Mouse (Mus musculus): Measurements from ENCODE around the gene Dusp2. TPM values are rescaled to one million over a fixed set of nuclear protein-coding genes. Genes with fewer than 3 reads are reported as not detected.
A peak's percentile ranks its signal among the peaks of the same experiment; 100 is the strongest.

Gene Dusp2
- polyA plus RNA-seq, 1 experiment: 116 TPM

DNA sequence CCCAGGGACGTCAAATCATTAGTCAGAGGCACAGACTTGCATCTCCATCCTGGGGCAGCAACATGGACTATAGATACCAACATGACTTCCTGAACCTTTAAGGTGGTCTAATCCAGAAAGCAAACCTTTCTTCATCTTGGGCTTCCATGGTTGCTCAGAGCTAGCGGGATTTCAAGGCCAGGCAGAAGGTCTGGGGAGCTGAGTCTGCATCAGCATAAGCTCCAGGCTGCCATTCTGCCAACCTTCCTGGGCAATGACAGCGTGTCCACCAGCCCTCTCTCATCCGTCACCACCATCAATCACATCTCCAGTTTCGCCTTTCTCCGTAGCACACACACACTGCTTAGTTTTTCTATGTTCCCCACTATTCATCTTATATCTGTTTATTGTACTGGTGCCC is 3.3 kb downstream of the Dusp2 start:
- H3K27ac ChIP-seq (ENCODE audit: insufficient read depth, low read length): peak overlapping the region; percentile 33

GRCm38 (mm10) chr2:127341159-127341558 is 5.2 kb downstream of the Dusp2 start:
- DNase-seq (ENCODE audit: low read depth in 1 of 2, low spot score in 2 of 2): peak in 1 of 2 experiments; percentile 76
- H3K4me1 ChIP-seq (ENCODE audit: control insufficient read depth, insufficient read depth, insufficient read length): peaks cover 14% of the 10 kb centered on the region
- H3K36me3 ChIP-seq (ENCODE audit: control insufficient read depth, insufficient read depth, low read length): peaks cover 21% of the 10 kb centered on the region
- no peaks in the 10 kb centered on the region for H3K27me3 ChIP-seq (ENCODE audit: control insufficient read depth, insufficient read depth, low read length)
- H3K4me3 ChIP-seq (ENCODE audit: extremely low read depth, insufficient read depth, insufficient read length): no peak overlapping the region
- WGBS: 12% methylated on average over 3 of the region's 3 CpGs
- peak; percentile 91; the same call in 1 of the 2 replicates for TF ChIP-seq CTCF (IDR thresholded peaks at IDR 0.05; ENCODE audit: extremely low read depth, insufficient read depth, insufficient read length, insufficient replicate concordance)
- no peak for TF ChIP-seq POLR2A (IDR thresholded peaks at IDR 0.05; ENCODE audit: low read depth, low read length)
- H3K27ac ChIP-seq (ENCODE audit: insufficient read depth, low read length): no peak overlapping the region

More for the DNA sequence above, 3.3 kb downstream of the Dusp2 start:
- H3K27me3 ChIP-seq (ENCODE audit: control insufficient read depth, insufficient read depth, low read length): no peaks in the 10 kb centered on the region
- H3K36me3 ChIP-seq (ENCODE audit: control insufficient read depth, insufficient read depth, low read length): peaks cover 21% of the 10 kb centered on the region
- TF ChIP-seq CTCF (IDR thresholded peaks at IDR 0.05; ENCODE audit: extremely low read depth, insufficient read depth, insufficient read length, insufficient replicate concordance): no peak
- no peak; the same call in 1 of the 2 replicates for TF ChIP-seq POLR2A (IDR thresholded peaks at IDR 0.05; ENCODE audit: low read depth, low read length)
- 65% methylated on average over 6 of the region's 6 CpGs for WGBS
- H3K4me3 ChIP-seq (ENCODE audit: extremely low read depth, insufficient read depth, insufficient read length): no peak overlapping the region
- no peak for DNase-seq (ENCODE audit: low read depth in 1 of 2, low spot score in 2 of 2)
- H3K4me1 ChIP-seq (ENCODE audit: control insufficient read depth, insufficient read depth, insufficient read length): peaks cover 16% of the 10 kb centered on the region

- TF ChIP-seq POLR2A (IDR thresholded peaks at IDR 0.05; ENCODE audit: low read depth, low read length) (no peak), CTCF (IDR thresholded peaks at IDR 0.05; ENCODE audit: extremely low read depth, insufficient read depth, insufficient read length, insufficient replicate concordance) (peak; percentile 25; the same call in 1 of the 2 replicates)
- 50% methylated on average over 1 of the region's 1 CpGs for WGBS
Measured at GRCm38 (mm10) chr2:127346334-127346733, 10.4 kb downstream of the Dusp2 start.

GRCm38 (mm10) chr2:127347147-127347985 is 11.4 kb downstream of the Dusp2 start:
- TF ChIP-seq CTCF (IDR thresholded peaks at IDR 0.05; ENCODE audit: extremely low read depth, insufficient read depth, insufficient read length, insufficient replicate concordance) (no peak), POLR2A (IDR thresholded peaks at IDR 0.05; ENCODE audit: low read depth, low read length) (no peak)

More at GRCm38 (mm10) chr2:127346334-127346733, 10.4 kb downstream of the Dusp2 start:
- no peaks in the 10 kb centered on the region for H3K4me1 ChIP-seq (ENCODE audit: control insufficient read depth, insufficient read depth, insufficient read length)
- peak in 1 of 2 experiments; percentile 45 for DNase-seq (ENCODE audit: low read depth in 1 of 2, low spot score in 2 of 2)
- no peak overlapping the region for H3K27ac ChIP-seq (ENCODE audit: insufficient read depth, low read length)
- H3K4me3 ChIP-seq (ENCODE audit: extremely low read depth, insufficient read depth, insufficient read length): no peak overlapping the region
- no peaks in the 10 kb centered on the region for H3K27me3 ChIP-seq (ENCODE audit: control insufficient read depth, insufficient read depth, low read length)
- no peaks in the 10 kb centered on the region for H3K36me3 ChIP-seq (ENCODE audit: control insufficient read depth, insufficient read depth, low read length)

GRCm38 (mm10) chr2:127353881-127354280 is 17.9 kb downstream of the Dusp2 start:
- Histone ChIP-seq H3K27ac (ENCODE audit: insufficient read depth, low read length) (no peak overlapping the region), H3K4me3 (ENCODE audit: extremely low read depth, insufficient read depth, insufficient read length) (no peak overlapping the region), H3K4me1 (ENCODE audit: control insufficient read depth, insufficient read depth, insufficient read length) (no peaks in the 10 kb centered on the region), H3K27me3 (ENCODE audit: control insufficient read depth, insufficient read depth, low read length) (no peaks in the 10 kb centered on the region), H3K36me3 (ENCODE audit: control insufficient read depth, insufficient read depth, low read length) (no peaks in the 10 kb centered on the region)
- 94% methylated on average over 4 of the region's 4 CpGs for WGBS
- no peak for DNase-seq (ENCODE audit: low read depth in 1 of 2, low spot score in 2 of 2)
- no peak for TF ChIP-seq CTCF (IDR thresholded peaks at IDR 0.05; ENCODE audit: extremely low read depth, insufficient read depth, insufficient read length, insufficient replicate concordance)
- no peak for TF ChIP-seq POLR2A (IDR thresholded peaks at IDR 0.05; ENCODE audit: low read depth, low read length)

More at GRCm38 (mm10) chr2:127347147-127347985, 11.4 kb downstream of the Dusp2 start:
- 87% methylated on average over 13 of the region's 13 CpGs for WGBS
- Histone ChIP-seq H3K36me3 (ENCODE audit: control insufficient read depth, insufficient read depth, low read length) (no peaks in the 10 kb centered on the region), H3K27ac (ENCODE audit: insufficient read depth, low read length) (no peak overlapping the region), H3K4me1 (ENCODE audit: control insufficient read depth, insufficient read depth, insufficient read length) (no peaks in the 10 kb centered on the region), H3K4me3 (ENCODE audit: extremely low read depth, insufficient read depth, insufficient read length) (no peak overlapping the region), H3K27me3 (ENCODE audit: control insufficient read depth, insufficient read depth, low read length) (no peaks in the 10 kb centered on the region)
- DNase-seq (ENCODE audit: low read depth in 1 of 2, low spot score in 2 of 2): no peak

DNA sequence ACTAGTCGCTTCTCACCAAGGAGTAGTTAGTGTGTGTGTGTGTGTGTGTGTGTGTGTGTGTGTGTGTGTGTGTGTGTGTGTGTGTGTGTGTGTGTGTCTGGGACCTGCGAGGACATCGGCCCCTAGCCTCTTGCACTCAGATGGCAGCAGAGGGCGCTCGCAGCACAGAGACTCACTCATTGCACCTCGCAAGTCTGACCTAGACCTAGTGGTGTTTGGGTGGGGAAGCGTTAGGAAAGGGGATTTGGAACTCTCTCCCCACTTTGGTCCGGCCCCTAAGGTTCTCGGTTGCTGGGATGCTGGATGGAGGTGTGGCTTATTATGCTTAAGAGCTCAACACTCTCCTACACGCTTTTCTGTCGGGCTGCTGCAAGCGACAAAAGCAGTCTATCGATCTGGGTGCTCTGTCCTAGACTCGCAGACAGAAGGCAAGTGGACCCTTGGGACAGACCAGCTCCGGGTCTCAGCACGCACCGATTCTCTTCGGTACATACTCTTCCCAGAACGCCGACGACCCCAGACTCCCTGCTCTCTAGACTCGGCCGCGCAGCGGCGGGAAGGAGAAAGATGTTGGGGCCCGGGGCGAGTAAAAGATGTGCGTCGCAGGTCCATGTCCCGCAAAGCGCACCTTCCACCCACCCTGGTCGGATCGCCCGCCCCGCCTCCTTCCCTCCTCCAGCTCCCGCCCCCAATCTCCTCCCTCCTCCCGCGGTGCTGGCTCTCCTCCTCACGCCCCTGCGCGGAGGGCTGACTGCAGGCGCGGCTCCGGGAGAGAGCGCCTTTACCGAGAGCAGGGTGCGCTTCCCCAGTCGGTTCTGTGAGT is 26.7 kb downstream of the Dusp2 start, which contains the start of gene Adra2b:
Adra2b (plus strand) TSS at position 750 of the 823 bp plus-strand sequence.
- H3K4me3 ChIP-seq (ENCODE audit: extremely low read depth, insufficient read depth, insufficient read length): peak within 1 kb of the TSS; percentile 46
- peaks cover 15% of the 10 kb centered on the region for H3K27me3 ChIP-seq (ENCODE audit: control insufficient read depth, insufficient read depth, low read length)

More for the DNA sequence above, 26.7 kb downstream of the Dusp2 start, which contains the start of gene Adra2b:
- TF ChIP-seq POLR2A (IDR thresholded peaks at IDR 0.05; ENCODE audit: low read depth, low read length) (no peak), CTCF (IDR thresholded peaks at IDR 0.05; ENCODE audit: extremely low read depth, insufficient read depth, insufficient read length, insufficient replicate concordance) (peak; percentile 79; the same call in 1 of the 2 replicates)
- DNase-seq (ENCODE audit: low read depth in 1 of 2, low spot score in 2 of 2): peak; percentile 50 to 72
- no peaks in the 10 kb centered on the region for H3K36me3 ChIP-seq (ENCODE audit: control insufficient read depth, insufficient read depth, low read length)
- H3K27ac ChIP-seq (ENCODE audit: insufficient read depth, low read length): no peak within 1 kb of the TSS
- 1% methylated on average over 40 of the region's 49 CpGs for WGBS
- peaks cover 7% of the 10 kb centered on the region for H3K4me1 ChIP-seq (ENCODE audit: control insufficient read depth, insufficient read depth, insufficient read length)

Measured in spleen, adult 2 months (tissue).